Mouse (Mus musculus) bone marrow, adult 2 months (tissue): ENCODE measurements around the gene Dpt. TPM values are rescaled to one million over a fixed set of nuclear protein-coding genes. Genes with fewer than 3 reads are reported as not detected.
"Not testable (repeated sequence)": the region's sequence is repeated elsewhere in the genome, so short reads cannot be mapped to it uniquely, and the experiment has no call there.

Experiments used
- H3K27ac ChIP-seq: fragments of 200-500 bp; 2 replicates; pipeline ENCODE4 v1.5.1; 2012; ENCODE audit warnings: low read depth, mild to moderate bottlenecking, control low read depth, inconsistent platforms, low read length; ENCODE audit not compliant: control insufficient read depth, poor library complexity, insufficient read depth
- H3K4me1 ChIP-seq: fragments of 200-500 bp; 2 replicates; pipeline ENCODE4 v1.6.1; 2011; ENCODE audit warnings: low read length; ENCODE audit not compliant: control insufficient read depth, insufficient read depth
- H3K4me3 ChIP-seq: fragments of 200-500 bp; replicated peaks from 2 replicates; pipeline ENCODE3; 2011; ENCODE audit warnings: mild to moderate bottlenecking, low read depth, low read length, control low read depth; ENCODE audit not compliant: control insufficient read depth
- CTCF ChIP-seq: fragments of 200-500 bp; IDR thresholded peaks from 2 replicates; pipeline ENCODE4 v1.5.1; 2011; ENCODE audit warnings: low read length, control low read depth; ENCODE audit not compliant: control insufficient read depth, insufficient read depth
- POLR2A ChIP-seq: fragments of 200-500 bp; IDR thresholded peaks from 2 replicates; pipeline ENCODE4 v1.6.1; 2011; ENCODE audit warnings: low read depth, mild to moderate bottlenecking, control low read depth, low read length, borderline replicate concordance; ENCODE audit not compliant: control insufficient read depth
- WGBS: fragments of 180-500 bp; shearing (Covaris S2); methylation state at CpG from one replicate; pipeline ENCODE4 v1.1.7; 2018; 5-methylcytosine and 5-hydroxymethylcytosine counted together
- polyA plus RNA-seq: library from polyadenylated mRNA; stranded (reverse); fragments of >200 nt; gene quantifications from 2 replicates; pipeline ENCODE4 v1.2.4, GENCODE M21; 2011; ENCODE audit warnings: low replicate concordance; ENCODE audit not compliant: missing spikeins, insufficient read depth, insufficient read length

Dpt gene
- polyA plus RNA-seq, 1 experiment, result 1.5 TPM

DNA sequence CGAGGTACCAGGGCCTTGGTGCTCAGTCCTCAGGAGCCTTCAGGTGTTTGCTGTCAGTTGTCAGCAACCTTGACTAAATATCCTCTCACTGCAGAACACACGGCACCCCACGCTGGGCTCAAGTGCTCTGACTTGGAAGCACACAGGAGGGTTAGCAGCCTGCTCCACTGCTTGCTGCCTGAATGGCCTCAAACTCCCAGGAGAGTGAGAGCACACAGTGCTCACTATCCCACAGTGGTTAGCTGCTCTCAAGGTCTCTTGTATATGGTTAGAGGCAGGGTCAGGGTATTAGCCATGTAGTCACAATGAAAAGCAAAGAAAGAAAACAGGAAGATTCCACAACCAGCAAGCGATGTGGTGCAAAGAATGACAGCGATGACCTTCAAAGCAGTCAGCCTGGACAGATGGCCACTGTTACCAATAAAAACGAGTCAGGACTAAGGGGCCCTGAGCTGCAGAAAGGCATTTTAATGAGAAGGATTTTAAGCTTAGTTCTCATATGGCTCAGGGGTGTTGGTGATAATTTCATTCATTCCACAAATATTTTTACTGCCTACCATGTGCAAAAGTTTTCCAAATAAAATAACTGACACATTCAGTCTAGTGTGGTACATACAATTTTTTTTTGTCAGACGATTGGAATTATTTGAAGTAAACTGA, 15.5 kb upstream of the Dpt start:
- no peak overlapping the region for H3K27ac ChIP-seq
- 75% methylated on average over 7 of the region's 7 CpGs for WGBS
- peaks cover 2% of the 10 kb centered on the region; the same call in 1 of the 2 replicates for H3K4me1 ChIP-seq
- no peak overlapping the region for H3K4me3 ChIP-seq
- no peak for TF ChIP-seq POLR2A
- TF ChIP-seq CTCF, result no peak

DNA sequence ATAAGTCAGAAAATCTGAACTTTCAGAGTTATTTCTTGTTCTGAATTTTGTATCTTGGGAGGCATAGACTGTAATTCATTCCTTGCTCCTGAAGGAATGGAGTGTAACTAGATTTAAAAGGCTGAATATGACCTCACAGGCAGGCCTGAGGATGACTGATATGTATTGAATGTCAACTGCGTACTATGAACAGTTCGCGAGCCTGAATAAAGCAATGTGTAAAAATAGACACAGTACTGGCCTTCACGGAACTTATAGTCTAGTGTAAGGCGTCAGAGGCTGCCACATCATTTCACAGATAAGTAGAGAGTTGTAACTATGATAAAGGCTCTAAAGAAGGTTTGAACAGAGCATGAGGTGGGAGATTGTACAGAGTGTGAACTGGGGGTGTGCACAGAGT, 10.3 kb upstream of the Dpt start:
- Histone ChIP-seq H3K4me1 (peaks cover 2% of the 10 kb centered on the region; the same call in 1 of the 2 replicates), H3K4me3 (no peak overlapping the region), H3K27ac (no peak overlapping the region)
- WGBS, result 81% methylated on average over 5 of the region's 5 CpGs
- no peak for TF ChIP-seq POLR2A
- TF ChIP-seq CTCF, result no peak

DNA sequence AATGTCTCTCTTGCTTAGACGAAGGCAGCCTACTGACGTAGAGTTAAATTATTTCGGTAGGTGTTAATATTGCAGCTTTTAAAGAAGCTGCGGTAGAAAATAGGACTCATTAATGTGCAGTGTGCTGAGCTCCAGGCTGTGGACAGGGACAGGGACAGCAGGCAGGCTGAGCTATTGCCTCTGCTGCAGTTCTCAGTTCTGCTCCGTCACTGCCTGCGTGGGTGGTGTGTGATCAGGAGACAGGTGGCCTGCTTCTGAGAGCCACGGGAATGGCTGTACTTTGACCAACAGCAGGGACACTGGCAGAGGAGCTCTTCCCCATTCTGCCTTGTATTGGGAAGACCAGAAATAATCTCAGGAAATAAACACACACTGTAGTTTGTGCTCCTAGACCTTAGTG, 8.7 kb upstream of the Dpt start:
- no peak for TF ChIP-seq POLR2A
- no peak for TF ChIP-seq CTCF
- WGBS, result 78% methylated on average over 7 of the region's 7 CpGs
- Histone ChIP-seq H3K4me1 (no peaks in the 10 kb centered on the region), H3K27ac (no peak overlapping the region), H3K4me3 (no peak overlapping the region)

DNA sequence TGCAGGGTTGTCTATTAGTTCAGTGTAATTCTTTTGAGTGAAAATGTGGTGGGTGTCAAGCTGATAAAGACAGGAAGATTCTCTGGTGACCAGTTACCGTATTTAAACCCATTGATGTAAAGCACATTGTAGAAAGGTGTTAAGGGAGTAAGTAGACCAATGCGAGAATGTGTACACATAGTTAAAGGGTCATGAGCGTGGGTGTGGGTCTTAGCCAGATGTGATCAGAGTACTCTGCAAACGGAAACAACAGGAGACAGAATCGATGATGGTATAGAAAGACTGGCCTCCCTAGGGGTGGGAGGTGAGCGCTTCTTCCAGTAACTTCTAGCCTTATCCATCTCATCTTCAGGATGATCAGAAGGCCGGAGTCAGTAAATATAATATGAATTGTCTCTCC, 8.2 kb upstream of the Dpt start:
- Histone ChIP-seq H3K4me1 (no peaks in the 10 kb centered on the region), H3K27ac (no peak overlapping the region), H3K4me3 (no peak overlapping the region)
- 89% methylated on average over 7 of the region's 7 CpGs for WGBS
- TF ChIP-seq CTCF (no peak), POLR2A (no peak)

DNA sequence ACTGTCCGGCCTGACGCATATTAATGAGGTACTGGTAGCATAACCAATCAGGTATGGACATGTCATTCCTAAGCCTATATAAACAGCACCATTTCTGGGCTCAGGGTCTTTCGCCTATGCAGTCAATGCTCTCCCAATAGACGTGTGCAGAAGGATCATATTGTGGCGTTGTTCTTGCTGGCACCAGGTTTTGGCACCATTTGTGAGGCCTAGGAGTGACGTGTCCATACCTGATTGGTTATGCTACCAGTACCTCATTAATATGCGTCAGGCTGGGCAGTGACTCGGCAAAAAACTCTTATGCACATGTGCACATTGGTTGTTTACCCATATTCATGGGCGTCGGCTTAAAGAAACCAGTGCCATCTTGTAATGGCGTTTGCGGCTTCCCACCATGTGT, 6.1 kb upstream of the Dpt start:
- H3K27ac ChIP-seq, H3K4me1 ChIP-seq, H3K4me3 ChIP-seq: not testable (repeated sequence)
- 88% methylated on average over 12 of the region's 12 CpGs for WGBS

DNA sequence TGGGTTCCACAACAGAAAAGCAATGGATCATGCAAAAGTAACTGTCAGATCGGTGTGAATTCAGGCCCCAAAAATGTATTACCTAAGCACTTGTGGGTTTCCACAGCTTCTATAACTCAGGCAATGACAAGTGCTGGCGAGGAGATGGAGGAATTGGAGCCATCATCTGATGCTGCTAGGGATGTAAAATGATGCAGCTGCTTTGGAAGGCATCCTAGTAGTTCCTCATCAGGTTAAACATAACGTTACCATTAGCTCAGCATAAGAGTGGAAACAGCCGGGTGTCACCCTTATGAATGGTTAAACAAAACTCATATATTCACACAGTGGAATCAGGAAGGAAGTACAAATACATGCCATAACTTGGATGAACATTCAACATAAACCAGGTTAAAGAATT, 3.4 kb upstream of the Dpt start:
- no peaks in the 10 kb centered on the region for H3K4me1 ChIP-seq
- WGBS, result 61% methylated on average over 4 of the region's 4 CpGs
- TF ChIP-seq POLR2A (no peak), CTCF (no peak)
- H3K4me3 ChIP-seq, result no peak overlapping the region
- no peak overlapping the region for H3K27ac ChIP-seq

DNA sequence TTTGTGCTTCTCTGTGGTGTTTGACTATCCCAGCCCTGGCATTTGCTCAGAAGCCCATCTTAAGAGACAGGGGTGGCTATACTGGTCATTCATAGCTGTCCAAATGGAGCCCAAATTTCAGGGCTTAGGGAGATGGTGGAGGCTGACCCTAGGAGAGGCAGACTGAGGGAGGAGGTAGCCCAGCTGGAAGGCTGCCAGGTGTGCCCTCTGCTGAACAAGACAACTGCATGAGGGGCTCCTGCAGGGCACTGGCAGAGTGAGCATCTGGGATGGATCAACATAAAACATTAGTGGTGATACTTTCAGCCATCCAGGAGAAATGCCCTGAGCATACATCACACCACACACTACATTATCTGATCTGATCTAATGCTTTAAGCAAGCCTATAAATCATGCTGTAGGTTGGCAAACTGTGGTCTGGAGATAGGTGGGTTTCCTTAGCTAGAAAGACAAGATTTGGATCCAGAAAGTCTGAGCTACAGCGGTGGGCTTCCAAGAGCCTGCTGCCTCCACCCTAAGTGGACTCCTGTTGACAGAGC, 1.4 kb downstream of the Dpt start:
- Histone ChIP-seq H3K4me1 (no peaks in the 10 kb centered on the region), H3K4me3 (no peak overlapping the region), H3K27ac (no peak overlapping the region)
- no peak for TF ChIP-seq CTCF
- TF ChIP-seq POLR2A, result no peak
- WGBS, result 61% methylated on average over 1 of the region's 1 CpGs

DNA sequence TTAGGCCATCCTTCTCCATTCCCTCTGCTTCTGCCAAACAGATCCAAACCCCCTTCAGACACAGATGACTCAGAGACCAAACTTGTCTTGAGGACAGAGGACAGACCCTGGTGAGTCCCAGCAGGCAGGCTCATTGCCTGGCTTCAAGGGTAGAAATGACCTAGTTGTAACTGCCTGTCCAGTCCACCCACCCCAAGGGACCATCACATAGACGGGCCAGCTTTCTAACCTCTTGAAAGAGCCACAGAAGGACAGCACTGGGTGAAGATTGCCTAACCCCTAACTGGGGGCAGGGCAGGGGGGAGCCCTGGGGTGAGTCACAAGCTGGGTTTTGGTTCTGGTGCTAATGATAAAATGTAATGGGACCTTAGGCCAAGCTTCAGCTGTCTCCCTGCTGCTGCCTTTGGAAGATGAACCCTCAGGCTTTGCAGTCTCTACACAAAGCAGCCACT, 2.1 kb downstream of the Dpt start:
- H3K4me3 ChIP-seq, result no peak overlapping the region
- no peak for TF ChIP-seq POLR2A
- no peak for TF ChIP-seq CTCF
- H3K27ac ChIP-seq, result no peak overlapping the region
- 54% methylated on average over 1 of the region's 1 CpGs for WGBS
- no peaks in the 10 kb centered on the region for H3K4me1 ChIP-seq

DNA sequence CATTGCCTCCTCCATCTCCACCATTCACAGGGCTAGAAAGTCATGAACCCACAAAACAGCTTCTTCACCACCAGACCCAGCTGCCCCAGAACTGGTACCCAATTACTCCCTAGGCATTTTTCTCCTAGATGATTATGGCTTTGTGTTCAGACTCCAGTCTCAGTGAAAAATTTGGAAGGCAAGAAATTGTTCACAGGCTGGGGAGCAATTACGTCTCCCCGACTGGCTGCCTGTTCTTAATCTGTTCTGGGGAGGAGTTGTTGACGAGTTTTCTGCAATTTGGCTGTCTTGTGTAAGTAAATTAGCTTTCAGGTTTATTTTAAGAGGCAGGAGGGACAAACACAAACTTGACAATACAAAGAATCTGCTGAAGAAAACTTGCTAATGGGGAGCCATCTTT, 2.7 kb downstream of the Dpt start:
- Histone ChIP-seq H3K4me1 (no peaks in the 10 kb centered on the region), H3K27ac (no peak overlapping the region), H3K4me3 (no peak overlapping the region)
- 78% methylated on average over 3 of the region's 3 CpGs for WGBS
- no peak for TF ChIP-seq CTCF
- no peak for TF ChIP-seq POLR2A
